Mouse (Mus musculus) frontal cortex, postnatal 36 days (tissue): ENCODE measurements at regions not wholly inside any gene's neighbourhood (a gene's known extent, or its start where the extent isn't known, plus 50 kb on each side); places are given as distances from the start of the nearest gene placed in this dataset.
A peak's percentile ranks its signal among the peaks of the same experiment; 100 is the strongest.
"Not testable (repeated sequence)": the region's sequence is repeated elsewhere in the genome, so short reads cannot be mapped to it uniquely, and the experiment has no call there.

Experiments used
- DNase-seq, 2 experiments: peaks; one replicate each; pipeline ENCODE4 v3.0.0; 2022; ENCODE audit warnings: low spot score in 2 of 2

- peak; percentile 44 to 83 for DNase-seq
Observed at GRCm38 (mm10) chr16:65629186-65629585, 66.7 kb upstream of the Chmp2b start.

GRCm38 (mm10) chr16:65631680-65632079 lies 69.2 kb upstream of the Chmp2b start:
- DNase-seq = no peak

GRCm38 (mm10) chr16:65646741-65647140 lies 84.2 kb upstream of the Chmp2b start:
- DNase-seq = not testable (repeated sequence)

- no peak for DNase-seq
Observed at GRCm38 (mm10) chr16:65649061-65649460, 86.5 kb upstream of the Chmp2b start.

- DNase-seq = no peak
Observed at GRCm38 (mm10) chr16:65655490-65655889, 93.0 kb upstream of the Chmp2b start.

GRCm38 (mm10) chr16:65657829-65658228 lies 95.3 kb upstream of the Chmp2b start:
- no peak for DNase-seq

- no peak for DNase-seq
Observed at GRCm38 (mm10) chr16:65664787-65665186, 102.3 kb upstream of the Chmp2b start.

- DNase-seq = no peak
Observed at GRCm38 (mm10) chr16:65672116-65672515, 109.6 kb upstream of the Chmp2b start.

- no peak for DNase-seq
Observed at GRCm38 (mm10) chr16:65683089-65683488, 120.6 kb upstream of the Chmp2b start.

GRCm38 (mm10) chr16:65683703-65684320 lies 121.3 kb upstream of the Chmp2b start:
- DNase-seq = no peak

- DNase-seq = no peak
Observed at GRCm38 (mm10) chr16:65693626-65694025, 121.4 kb upstream of the Vgll3 start.

GRCm38 (mm10) chr16:65715631-65716030 lies 99.4 kb upstream of the Vgll3 start:
- DNase-seq = no peak

- DNase-seq = no peak
Observed at GRCm38 (mm10) chr16:65718791-65719472, 96.1 kb upstream of the Vgll3 start.

- no peak for DNase-seq
Observed at GRCm38 (mm10) chr16:65720953-65721352, 94.1 kb upstream of the Vgll3 start.

GRCm38 (mm10) chr16:65725559-65726269 lies 89.3 kb upstream of the Vgll3 start:
- DNase-seq = no peak

GRCm38 (mm10) chr16:65726289-65726688 lies 88.8 kb upstream of the Vgll3 start:
- no peak for DNase-seq

- DNase-seq = no peak
Observed at GRCm38 (mm10) chr16:65729322-65729721, 85.7 kb upstream of the Vgll3 start.

- DNase-seq = no peak
Observed at GRCm38 (mm10) chr16:65739652-65740051, 75.4 kb upstream of the Vgll3 start.

- DNase-seq = no peak
Observed at GRCm38 (mm10) chr16:65742951-65743350, 72.1 kb upstream of the Vgll3 start.

GRCm38 (mm10) chr16:65755667-65756066 lies 59.4 kb upstream of the Vgll3 start:
- DNase-seq = no peak
